ENCODE assay signal across 8 mouse cellular contexts in genomic region chr1:180793445-180794117, GRCm38 (mm10). TPM values are rescaled to one million over a fixed set of nuclear protein-coding genes. Genes with fewer than 3 reads are reported as not detected.
DNase-seq lines count a peak whose midpoint lies in the region; ATAC-seq and TF ChIP-seq lines count a peak whose summit lies in the region.

No protein-coding gene starts in this region.

- no peak for TF ChIP-seq EP300 in CH12.LX (IDR thresholded peaks at IDR 0.05; ENCODE audit: low read length)

- TF ChIP-seq POLR2A in CH12.LX (IDR thresholded peaks at IDR 0.05; ENCODE audit: low read depth, low read length): no peak

- H3K79me2 ChIP-seq in CH12.LX (replicated peaks; ENCODE audit: control insufficient read depth, extremely low read depth, insufficient read depth, poor library complexity, severe bottlenecking): no peaks in the 10 kb centered on the region

- no peak overlapping the region for H3K27ac ChIP-seq in CH12.LX (ENCODE audit: insufficient read depth, low read depth)
- no peak overlapping the region for H3K27ac ChIP-seq in forebrain, embryonic 11.5 days (ENCODE audit: low read depth, low read length)

- peak; percentile 54 for DNase-seq in adrenal gland, adult 2 months
- no peak for DNase-seq in adrenal gland, postnatal 4 days (ENCODE audit: low spot score in 2 of 2)
- DNase-seq in CH12.LX (ENCODE audit: extremely low read depth): no peak
- DNase-seq in forebrain, embryonic 11.5 days (ENCODE audit: low spot score): no peak
- peak; percentile 67 for DNase-seq in kidney, postnatal 10 days
- DNase-seq in lung, postnatal 4 days: peak; percentile 48 to 49
- no peak for DNase-seq in right cerebral cortex, adult 18-20 months
- no peak for DNase-seq in gastrocnemius, postnatal 10 days

- no peaks in the 10 kb centered on the region for H3K36me3 ChIP-seq in CH12.LX (replicated peaks in 1 of 2; ENCODE audit: control insufficient read depth in 1 of 2, insufficient read depth in 1 of 2, low read length in 1 of 2)
- H3K36me3 ChIP-seq in forebrain, embryonic 11.5 days (ENCODE audit: control insufficient read depth, insufficient read depth, low read length): no peaks in the 10 kb centered on the region

- H3K9me3 ChIP-seq in CH12.LX (replicated peaks; ENCODE audit: low read length): no peaks in the 10 kb centered on the region
- H3K9me3 ChIP-seq in forebrain, embryonic 11.5 days (ENCODE audit: control insufficient read depth, low read length): no peaks in the 10 kb centered on the region

- dilution Hi-C loops in CH12.LX (cut with MboI; ENCODE audit: extremely low pct_ligation_motif_present, extremely low pct_unique_long_range_greater_than_20kb, low sequenced_read_pairs): no loop called here

- peak; percentile 50 for ATAC-seq in forebrain, embryonic 11.5 days (replicated peaks; ENCODE audit: low FRiP score)

- peaks cover 2 to 6% of the 10 kb centered on the region in 2 experiments; a peak in 2 of 4 replicates for H3K4me1 ChIP-seq in CH12.LX (ENCODE audit: control insufficient read depth in 1 of 2, insufficient read depth in 2 of 2)
- H3K4me1 ChIP-seq in forebrain, embryonic 11.5 days (replicated peaks; ENCODE audit: control insufficient read depth, insufficient read depth, low read length): peaks cover 9% of the 10 kb centered on the region; the same call in 1 of the 2 replicates

- peak in 1 of 2 experiments; percentile 14; a peak in 2 of 4 replicates for TF ChIP-seq CTCF in CH12.LX (conservative IDR thresholded peaks at IDR 0.05 in 1 of 2, IDR thresholded peaks at IDR 0.05 in 1 of 2; ENCODE audit: low read depth in 2 of 2, low read length in 2 of 2)

- peak; percentile 4 for TF ChIP-seq RAD21 in CH12.LX (IDR thresholded peaks at IDR 0.05; ENCODE audit: low read depth, low read length)

- in situ Hi-C loops in CH12.LX (cut with MboI; ENCODE audit: low pct_ligation_motif_present, low pct_unique_long_range_greater_than_20kb, low sequenced_read_pairs): no loop called here

- H3K9ac ChIP-seq in CH12.LX (ENCODE audit: insufficient read depth, low read depth): no peak overlapping the region
- H3K9ac ChIP-seq in forebrain, embryonic 11.5 days (ENCODE audit: low read length): peak overlapping the region; percentile 56

- WGBS in forebrain, embryonic 11.5 days: 15% methylated on average over 18 of the region's 18 CpGs

- H3K27me3 ChIP-seq in CH12.LX (replicated peaks): no peaks in the 10 kb centered on the region
- no peaks in the 10 kb centered on the region for H3K27me3 ChIP-seq in forebrain, embryonic 11.5 days (ENCODE audit: control insufficient read depth, insufficient read depth, low read length)

- H3K4me3 ChIP-seq in CH12.LX (replicated peaks in 1 of 3; ENCODE audit: low read depth in 2 of 3, low read length in 2 of 3, poor library complexity in 1 of 3): no peak overlapping the region
- H3K4me3 ChIP-seq in forebrain, embryonic 11.5 days (ENCODE audit: low read depth, low read length): peak overlapping the region; percentile 34

- no peak overlapping the region for H3K4me2 ChIP-seq in CH12.LX (ENCODE audit: insufficient read depth, low read depth, poor library complexity, severe bottlenecking)
- H3K4me2 ChIP-seq in forebrain, embryonic 11.5 days (ENCODE audit: low read depth, low read length, severe bottlenecking): peak overlapping the region; percentile 87

TF ChIP-seq in CH12.LX, 34 proteins besides CTCF, POLR2A, EP300 and RAD21:
- TF ChIP-seq TBP (conservative IDR thresholded peaks at IDR 0.05; ENCODE audit: low read depth, low read length) (no peak), KAT2A (IDR thresholded peaks at IDR 0.05; ENCODE audit: insufficient replicate concordance, low read length) (no peak), ZMIZ1 (IDR thresholded peaks at IDR 0.05; ENCODE audit: low read depth, low read length) (no peak), ELF1 (IDR thresholded peaks at IDR 0.05; ENCODE audit: low read depth, low read length) (no peak), MAFK (IDR thresholded peaks at IDR 0.05; ENCODE audit: insufficient replicate concordance, low read length) (no peak), BHLHE40 (IDR thresholded peaks at IDR 0.05; ENCODE audit: low read depth, low read length) (no peak), UBTF (IDR thresholded peaks at IDR 0.05; ENCODE audit: low read depth, low read length) (no peak), RCOR1 (conservative IDR thresholded peaks at IDR 0.05; ENCODE audit: low read depth, low read length) (no peak), MAX (IDR thresholded peaks at IDR 0.05; ENCODE audit: low read length) (no peak), JUN (IDR thresholded peaks at IDR 0.05; ENCODE audit: insufficient read depth, low read depth, low read length) (no peak), MAZ (IDR thresholded peaks at IDR 0.05; ENCODE audit: low read depth, low read length) (no peak), NELFE (IDR thresholded peaks at IDR 0.05; ENCODE audit: low read depth, low read length) (no peak), MEF2A (IDR thresholded peaks at IDR 0.05; ENCODE audit: borderline replicate concordance, low read depth, low read length) (no peak), MYC (IDR thresholded peaks at IDR 0.05; ENCODE audit: low read depth, low read length) (no peak), ETS1 (conservative IDR thresholded peaks at IDR 0.05; ENCODE audit: low read depth, low read length) (no peak), SIN3A (IDR thresholded peaks at IDR 0.05; ENCODE audit: low read length) (no peak)

RNA-seq across cellular contexts. Expression of gene H3f3a, which starts 20.2 kb away (rescaled TPM):
- 100 to 1,000 TPM; 639 to 657 TPM for total RNA-seq in adrenal gland, adult 2 months (2021)
- 103 and 113 TPM in 2 replicates for polyA plus RNA-seq in adrenal gland, adult 2 months (2012; rRNA removed)
- total RNA-seq in adrenal gland, postnatal 4 days (2021): 1,000 to 10,000 TPM; 1,038 to 1,039 TPM
- total RNA-seq in CH12.LX (2012; rRNA removed) (571 and 590 TPM in 2 replicates), CH12.LX (2014; rRNA removed) (1,420 and 1,540 TPM in 2 replicates)
- polyA plus RNA-seq in CH12.LX (2012; ENCODE audit: insufficient read length, low read depth): 629 and 715 TPM in 2 replicates
- polyA plus RNA-seq in forebrain, embryonic 11.5 days (2014; fragmentation: Nextera tagmentation; extraction: Ambion mirVana): 3,157 and 3,206 TPM in 2 replicates
- 100 to 1,000 TPM; 573 to 601 TPM for total RNA-seq in gastrocnemius, postnatal 10 days (2021)

RNA-seq across cellular contexts. Expression of gene Sde2, which starts 57.3 kb away (rescaled TPM):
- 10 to 100 TPM; 19.6 to 21.3 TPM for total RNA-seq in adrenal gland, adult 2 months (2021)
- 3.2 and 4.7 TPM in 2 replicates for polyA plus RNA-seq in adrenal gland, adult 2 months (2012; rRNA removed)
- total RNA-seq in adrenal gland, postnatal 4 days (2021): 10 to 100 TPM; 30.5 to 30.7 TPM
- total RNA-seq in CH12.LX (2012; rRNA removed): 24.7 and 26.3 TPM in 2 replicates
- 25.1 and 28.0 TPM in 2 replicates for total RNA-seq in CH12.LX (2014; rRNA removed)
- polyA plus RNA-seq in CH12.LX (2012; ENCODE audit: insufficient read length, low read depth): 33.2 and 34.6 TPM in 2 replicates
- 33.8 and 35.4 TPM in 2 replicates for polyA plus RNA-seq in forebrain, embryonic 11.5 days (2014; fragmentation: Nextera tagmentation; extraction: Ambion mirVana)
- 10 to 100 TPM in 1 of 2 experiments, 1 to 10 TPM in 1; 8.7 to 11.4 TPM for total RNA-seq in gastrocnemius, postnatal 10 days (2021)

Comparison
In these comparisons a context has a peak if more than half of its experiments do, and no peak if none do; other contexts are left out.
1. DNase-seq: peak in adrenal gland, adult 2 months (single experiment), kidney, postnatal 10 days (single experiment) and lung, postnatal 4 days (2 of 2); none in adrenal gland, postnatal 4 days (0 of 2), CH12.LX (single experiment), forebrain, embryonic 11.5 days (single experiment), right cerebral cortex, adult 18-20 months (single experiment) and gastrocnemius, postnatal 10 days (single experiment).